Mouse (Mus musculus) lung, postnatal 0 days (tissue): Measurements from ENCODE around the gene Lpcat2b.

Source experiments
- CTCF ChIP-seq: IDR thresholded peaks from 2 replicates; pipeline ENCODE4 v1.5.1; 2016; ENCODE audit warnings: antibody characterized with exemption, mild to moderate bottlenecking
- EP300 ChIP-seq: IDR thresholded peaks from 2 replicates; pipeline ENCODE4 v1.6.1; 2016; ENCODE audit warnings: antibody characterized with exemption, mild to moderate bottlenecking, control low read depth

- no peak for TF ChIP-seq EP300
- TF ChIP-seq CTCF, result no peak
These were observed 26.0 kb upstream of the Lpcat2b start for GRCm38 (mm10) chr5:107405361-107405760.
